Mouse (Mus musculus): Measurements from ENCODE around the gene Mettl8.

Mettl8 gene

DNA sequence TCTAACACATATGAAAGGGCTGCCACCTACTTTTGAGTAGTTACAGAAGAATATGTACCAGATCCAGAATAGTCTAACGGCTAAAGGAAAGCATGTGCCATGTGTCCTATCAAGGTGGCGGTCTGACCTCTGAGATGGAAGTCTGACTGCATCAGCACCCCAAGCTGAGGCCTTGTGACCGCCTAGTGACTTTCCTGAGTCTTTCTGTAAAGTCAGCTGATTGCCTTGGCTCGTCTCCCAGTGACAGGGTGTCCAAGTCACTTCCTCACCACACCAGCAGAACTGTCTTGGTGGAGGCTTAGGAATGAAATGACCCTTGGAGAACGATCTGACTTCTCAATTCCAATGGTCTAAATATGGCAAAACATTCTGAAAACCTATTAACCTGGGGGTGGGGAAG, 77.1 kb downstream of the Mettl8 start:
- no peak for DNase-seq (ENCODE audit: low spot score)

DNA sequence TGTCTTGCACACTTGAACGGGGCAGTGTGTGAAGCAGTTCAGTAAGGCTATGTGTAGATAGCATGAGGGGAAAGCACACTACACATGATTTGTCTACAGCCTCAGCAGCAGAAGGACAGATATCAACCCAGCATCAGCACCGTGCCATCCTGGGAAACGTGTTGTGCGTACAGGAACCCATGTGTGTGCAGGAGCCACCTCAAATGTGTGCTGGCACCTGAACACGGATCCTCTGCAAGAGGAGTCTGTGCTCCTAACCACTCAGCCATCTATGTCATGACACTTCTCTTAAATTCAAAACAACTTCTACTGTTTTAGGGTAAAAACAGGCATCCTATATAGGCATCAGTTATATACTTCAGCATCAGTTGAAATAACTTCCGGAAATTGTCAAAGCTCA, 80.6 kb downstream of the Mettl8 start:
- no peak for DNase-seq (ENCODE audit: low spot score)

DNA sequence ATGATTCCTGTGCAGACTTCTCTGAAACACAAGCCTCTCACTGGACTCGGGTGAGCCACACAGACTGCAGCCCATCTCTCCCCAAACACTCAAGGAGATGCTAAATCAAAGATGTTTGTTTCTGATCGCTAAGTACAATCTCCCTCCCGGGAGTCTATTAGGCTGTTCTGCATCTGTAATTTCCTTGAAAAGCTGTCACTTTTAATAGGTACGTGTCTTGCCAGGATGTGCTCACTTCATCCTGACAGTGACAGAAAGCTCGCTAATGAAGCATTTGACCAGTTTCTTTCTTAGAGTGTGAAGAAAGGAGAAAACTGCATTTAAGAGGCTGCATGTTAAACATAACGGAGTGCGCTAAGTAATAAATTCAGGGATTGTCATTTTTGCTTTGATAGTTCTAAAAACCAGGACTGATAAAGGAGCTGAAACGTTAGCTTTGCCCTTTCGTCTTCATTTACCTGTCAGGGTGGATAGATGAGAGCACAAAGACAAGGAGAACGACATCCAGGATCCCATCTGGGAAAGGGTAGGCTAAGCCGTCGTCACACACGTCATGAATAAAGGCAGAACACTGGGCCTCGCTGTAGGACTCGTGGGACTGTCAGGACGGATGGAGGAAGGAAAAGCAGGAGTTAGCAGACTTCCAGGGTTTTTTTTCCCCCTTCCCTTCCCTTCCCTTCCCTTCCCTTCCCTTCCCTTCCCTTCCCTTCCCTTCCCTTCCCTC, 82.4 kb downstream of the Mettl8 start:
- no peak for DNase-seq (ENCODE audit: low spot score)

DNA sequence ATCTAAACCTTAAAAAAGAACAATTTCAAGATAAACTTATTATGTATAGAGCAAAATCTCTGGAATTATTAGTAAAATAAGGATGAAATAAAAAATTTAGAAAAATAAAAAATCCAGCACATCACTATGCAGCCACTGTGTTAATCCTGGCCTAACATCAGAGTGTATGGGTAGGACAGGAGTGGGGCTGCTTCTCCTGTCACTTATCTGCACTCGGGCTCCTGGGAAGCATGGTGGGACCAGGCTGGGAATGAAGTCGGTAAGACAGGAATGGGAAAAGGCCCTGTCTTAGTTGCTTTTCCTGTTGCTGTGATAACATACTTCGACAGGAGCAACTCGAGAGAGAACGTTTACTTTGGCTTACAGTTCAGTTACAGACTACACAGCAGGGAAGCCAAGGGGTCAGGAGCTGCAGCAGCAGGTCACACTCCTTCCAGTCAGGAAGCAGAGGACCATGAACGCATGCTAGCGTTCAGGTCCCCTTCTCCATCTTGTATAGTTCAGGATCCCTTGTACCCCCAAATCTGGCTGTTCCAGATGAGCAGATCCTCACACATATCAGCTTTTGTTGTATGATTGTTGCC, 85.1 kb downstream of the Mettl8 start:
- no peak for DNase-seq (ENCODE audit: low spot score)

DNA sequence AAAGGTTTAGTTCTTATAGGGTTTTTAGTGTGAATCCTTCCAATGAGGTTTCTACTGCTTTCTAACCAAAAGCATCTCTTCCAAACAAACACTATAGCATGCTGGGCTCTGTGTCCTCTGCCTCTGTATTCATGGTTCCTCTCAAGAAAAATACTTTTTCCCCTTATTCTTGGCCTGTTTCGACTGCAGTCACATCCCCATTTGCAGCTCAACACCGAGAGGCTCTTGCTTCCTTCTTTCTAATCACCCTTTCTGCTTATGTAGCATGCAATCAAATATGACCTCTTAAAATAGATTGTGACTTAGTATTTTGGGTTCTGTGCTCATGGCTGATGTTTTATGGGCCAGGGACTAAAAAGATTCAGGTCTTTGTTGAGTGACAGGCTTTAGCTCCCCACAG, 87.1 kb downstream of the Mettl8 start:
- DNase-seq (ENCODE audit: low spot score): no peak

DNA sequence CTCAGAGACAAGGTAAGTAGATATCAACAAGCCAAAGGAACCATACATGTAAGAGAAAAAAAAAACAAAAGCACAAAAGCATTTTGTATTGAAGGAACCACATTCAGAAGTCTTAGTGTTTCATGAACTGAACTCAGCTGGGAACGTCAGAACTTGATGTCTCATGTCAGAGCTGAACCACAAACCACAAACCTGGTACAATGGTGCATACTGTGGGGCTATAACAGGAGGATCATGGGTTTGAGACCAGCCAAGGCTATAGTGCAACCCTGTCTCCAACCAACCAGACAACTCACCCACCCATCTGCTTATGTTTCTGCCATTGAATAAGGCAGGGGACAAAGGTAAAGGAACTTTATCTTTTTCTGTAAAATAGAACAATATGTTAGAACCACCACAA, 88.2 kb downstream of the Mettl8 start:
- DNase-seq (ENCODE audit: low spot score): peak; percentile 31

DNA sequence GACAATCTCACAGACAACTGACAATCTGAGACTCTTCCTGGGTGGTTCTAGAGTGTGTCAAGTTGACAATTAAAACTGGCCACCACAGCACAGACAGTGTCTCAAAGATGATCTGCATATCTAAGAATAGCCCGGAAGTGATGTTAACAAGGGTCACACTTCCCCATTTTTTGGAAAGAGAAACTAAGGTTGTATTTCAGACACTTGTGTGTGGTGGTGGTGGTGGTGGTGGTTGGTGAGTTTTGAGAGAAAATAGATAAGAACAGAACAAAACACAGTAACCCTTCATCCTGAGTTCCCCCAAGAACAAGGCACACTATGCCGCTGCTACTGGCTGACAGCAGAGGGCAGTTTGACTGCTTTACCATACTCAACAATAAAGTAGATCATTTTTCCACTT, 90.6 kb downstream of the Mettl8 start:
- DNase-seq (ENCODE audit: low spot score): peak; percentile 3

DNA sequence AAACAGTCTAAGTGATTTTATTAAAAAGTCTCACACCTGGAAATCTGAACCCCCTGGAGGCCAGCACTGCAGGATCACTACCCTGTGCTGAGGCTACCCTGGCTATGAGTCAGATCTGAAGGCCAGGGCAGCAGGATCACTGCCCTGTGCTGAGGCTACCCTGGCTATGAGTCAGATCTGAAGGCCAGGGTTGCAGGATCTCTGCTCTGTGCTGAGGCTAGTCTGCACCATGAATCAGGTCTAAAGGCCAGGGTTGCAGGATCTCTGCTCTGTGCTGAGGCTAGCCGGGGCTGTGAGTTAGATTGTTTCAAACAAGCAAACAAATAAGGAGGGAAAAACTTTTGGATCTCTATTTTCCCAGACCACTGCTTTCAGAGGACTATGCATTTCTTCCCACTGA, 92.5 kb downstream of the Mettl8 start:
- DNase-seq (ENCODE audit: low spot score): no peak

DNA sequence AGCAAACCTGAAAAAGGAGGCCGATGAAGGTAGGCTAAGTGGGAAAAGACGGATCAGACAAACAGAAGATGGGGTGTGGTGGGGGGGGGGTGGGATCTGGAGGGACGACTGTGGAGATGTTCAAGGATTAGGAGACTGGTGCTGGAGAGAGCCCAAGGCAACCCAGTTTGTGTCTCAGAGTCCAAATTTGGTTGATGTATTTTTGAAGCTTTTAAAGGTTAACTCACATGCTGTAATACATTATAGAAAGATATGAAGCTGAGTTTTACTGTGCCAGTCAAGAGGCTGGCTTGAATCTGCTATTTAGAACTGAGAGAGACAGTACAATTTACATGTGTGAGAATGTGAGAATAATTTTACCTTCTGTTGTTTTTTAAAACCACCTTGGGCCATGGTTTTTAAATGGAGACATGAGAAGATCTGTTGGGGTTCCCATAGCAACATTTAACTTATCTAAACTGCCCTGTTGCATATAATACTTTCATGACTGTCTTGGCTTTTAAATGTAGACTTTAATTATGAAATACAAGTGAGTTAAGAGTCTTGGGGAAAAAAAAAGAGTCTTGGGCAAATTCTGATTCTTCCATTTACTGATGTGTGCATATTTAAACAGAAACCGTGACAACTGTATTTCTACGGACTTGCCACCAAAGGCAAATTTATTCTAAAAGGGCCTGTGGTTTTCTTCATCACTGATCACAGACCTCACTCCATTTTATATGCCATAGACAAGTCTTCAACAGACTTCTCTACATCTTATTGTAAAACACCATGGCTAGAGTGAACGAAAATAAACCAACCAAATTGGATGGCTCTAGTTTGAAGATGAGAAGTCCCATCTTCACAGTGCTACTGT, 94.1 kb downstream of the Mettl8 start:
- no peak for DNase-seq (ENCODE audit: low spot score)

DNA sequence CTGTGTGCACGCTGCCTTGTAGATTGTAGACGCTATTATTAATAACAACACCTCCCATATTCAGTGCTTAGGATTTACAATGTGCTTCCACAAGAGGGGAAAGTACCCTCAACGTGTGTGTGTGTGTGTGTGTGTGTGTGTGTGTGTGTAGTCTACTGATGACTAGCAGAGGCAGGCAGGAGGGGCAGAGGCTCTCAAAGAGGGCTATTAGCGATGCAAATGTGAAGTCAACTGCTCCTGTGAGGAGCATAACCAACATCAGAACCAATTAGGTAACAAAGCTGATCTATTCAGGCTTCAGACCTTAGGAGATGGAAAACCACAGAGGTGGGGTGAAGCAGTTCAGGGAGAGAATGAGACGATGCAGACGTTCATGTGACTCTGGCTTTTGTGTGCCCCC, 95.3 kb downstream of the Mettl8 start:
- no peak for DNase-seq (ENCODE audit: low spot score)

DNA sequence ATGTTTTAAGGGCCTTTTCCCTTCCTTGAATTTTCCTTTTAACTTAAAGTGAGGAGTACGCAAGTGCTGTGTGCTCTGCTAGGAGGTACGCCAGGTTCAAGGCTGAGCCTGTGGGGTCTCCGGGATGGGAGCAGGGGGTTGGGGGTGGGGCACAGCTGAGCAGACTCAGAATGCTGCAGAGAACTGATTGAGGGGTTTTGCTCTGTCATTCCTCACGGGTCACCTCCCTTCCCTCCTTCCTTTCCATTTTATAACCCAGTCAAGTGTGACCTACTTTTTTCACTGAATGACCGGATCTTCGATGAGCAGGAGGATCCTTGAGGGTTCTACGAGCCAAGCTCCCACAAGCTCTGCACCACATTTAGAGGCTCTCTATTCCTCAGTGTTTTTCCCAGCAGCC, 96.0 kb downstream of the Mettl8 start:
- DNase-seq (ENCODE audit: low spot score): no peak

DNA sequence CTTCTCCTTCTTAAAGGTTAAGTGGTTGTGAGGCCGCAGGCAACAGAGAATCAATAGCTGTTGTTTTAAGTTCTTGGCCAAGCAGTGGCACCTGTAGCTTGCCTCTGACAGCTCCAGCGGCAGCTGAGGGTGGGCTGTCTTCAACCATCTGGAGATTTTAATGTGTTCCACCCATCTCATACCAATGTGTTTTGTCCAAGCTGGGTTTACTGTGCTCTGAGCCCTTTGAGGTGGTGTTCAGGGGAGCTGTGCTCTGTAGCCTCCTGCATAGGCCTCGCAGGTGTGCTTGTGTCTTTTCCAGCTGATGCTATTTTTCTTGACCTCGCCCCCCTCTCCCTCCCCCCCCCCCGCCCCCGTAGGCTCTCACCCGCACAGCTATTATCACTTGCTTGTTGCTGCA, 96.8 kb downstream of the Mettl8 start:
- no peak for DNase-seq (ENCODE audit: low spot score)

DNA sequence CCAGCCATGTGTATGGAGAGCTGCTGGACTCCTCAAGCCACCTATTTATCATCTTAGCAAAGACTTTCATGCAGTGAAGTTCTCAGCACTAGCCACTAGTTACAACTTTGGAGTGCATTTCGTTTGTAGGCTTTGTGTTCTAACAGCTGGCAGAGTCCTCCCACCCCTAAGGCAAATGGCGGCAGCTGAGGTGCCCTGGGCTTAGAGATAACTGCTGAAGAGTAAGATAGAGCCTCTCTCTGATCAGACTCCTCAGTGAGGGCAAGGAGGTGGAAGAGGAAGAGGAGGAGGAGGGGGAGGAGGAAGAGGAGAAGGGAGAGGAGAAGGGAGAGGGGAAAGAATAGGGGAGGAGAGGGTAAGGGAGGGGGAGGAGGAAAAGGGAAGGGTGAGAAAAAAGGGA, 101.8 kb downstream of the Mettl8 start:
- no peak for DNase-seq (ENCODE audit: low spot score)

DNA sequence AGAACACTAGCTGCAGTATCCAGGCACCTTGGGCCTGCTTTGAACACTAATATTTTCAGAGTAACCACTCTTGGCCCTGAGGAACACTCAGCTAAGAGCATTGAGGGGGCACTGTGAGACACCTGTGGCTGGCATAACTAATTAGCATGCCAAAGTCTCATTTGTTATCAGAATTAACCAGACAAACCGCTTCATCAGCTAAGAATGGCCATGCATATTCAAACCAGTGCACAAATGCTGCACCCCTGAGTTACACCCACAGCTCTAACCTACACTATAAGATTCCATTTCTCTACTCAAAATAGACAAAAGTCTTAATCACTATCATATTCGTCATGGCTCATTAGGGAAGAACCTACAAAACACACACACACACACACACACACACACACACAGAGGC, 103.4 kb downstream of the Mettl8 start:
- DNase-seq (ENCODE audit: low spot score): no peak

DNA sequence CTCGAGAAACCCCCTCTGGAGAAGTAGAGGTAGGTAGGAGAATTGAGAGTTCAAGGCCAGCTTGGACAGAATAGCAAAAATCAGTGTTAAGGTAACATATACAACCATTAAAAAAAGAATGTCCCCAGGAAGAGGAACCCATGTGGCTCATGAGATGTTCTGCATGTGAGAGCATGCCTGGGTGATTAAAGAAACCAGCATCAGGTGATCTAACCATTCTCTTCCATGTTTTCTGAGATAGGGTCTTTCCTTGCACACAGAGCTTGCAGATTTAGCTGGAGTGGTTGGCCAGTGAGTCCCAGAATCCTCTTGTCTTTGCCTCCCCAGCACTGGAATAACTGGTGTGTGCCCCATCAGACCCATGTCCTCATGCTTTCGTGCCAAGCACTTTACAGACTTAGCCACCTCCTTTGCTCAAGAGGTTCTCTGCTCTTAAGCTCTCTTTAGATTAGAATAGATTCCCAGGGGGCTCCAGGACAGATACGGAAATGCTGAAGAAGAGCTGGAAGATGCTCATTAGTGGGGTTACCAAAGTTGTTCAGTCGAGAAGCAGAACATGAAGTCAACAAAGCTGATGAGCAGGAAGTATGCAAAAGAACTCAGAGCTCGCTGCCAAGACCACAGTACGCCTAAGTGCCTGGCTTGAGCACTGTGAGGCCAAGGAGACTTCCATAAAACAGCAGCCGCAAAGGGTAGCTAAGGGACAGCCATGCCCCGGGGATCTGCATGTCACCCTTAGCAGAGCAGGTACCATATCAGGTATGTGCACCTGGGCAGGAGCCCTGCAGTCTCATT, 110.7 kb downstream of the Mettl8 start:
- no peak for DNase-seq (ENCODE audit: low spot score)

DNA sequence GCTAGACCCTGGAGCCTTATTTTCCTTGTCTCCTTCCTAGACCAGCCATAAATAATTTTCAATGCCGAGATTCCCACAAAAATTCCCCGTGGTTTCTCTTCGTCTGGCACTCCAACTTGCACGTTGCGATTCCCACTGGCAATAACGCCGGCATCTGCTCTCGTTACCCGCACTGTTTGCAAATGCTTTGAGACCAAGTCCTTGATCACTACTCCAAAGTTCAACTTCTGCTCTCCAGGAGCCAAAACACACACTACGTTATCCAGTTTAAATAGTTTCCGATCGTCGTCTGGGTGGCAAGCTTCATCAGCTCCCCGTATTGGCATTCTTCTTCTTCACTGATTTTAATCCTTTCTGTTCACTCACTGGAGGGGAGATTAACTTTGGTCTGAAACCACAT, 114.6 kb downstream of the Mettl8 start:
- no peak for DNase-seq (ENCODE audit: low spot score)

DNA sequence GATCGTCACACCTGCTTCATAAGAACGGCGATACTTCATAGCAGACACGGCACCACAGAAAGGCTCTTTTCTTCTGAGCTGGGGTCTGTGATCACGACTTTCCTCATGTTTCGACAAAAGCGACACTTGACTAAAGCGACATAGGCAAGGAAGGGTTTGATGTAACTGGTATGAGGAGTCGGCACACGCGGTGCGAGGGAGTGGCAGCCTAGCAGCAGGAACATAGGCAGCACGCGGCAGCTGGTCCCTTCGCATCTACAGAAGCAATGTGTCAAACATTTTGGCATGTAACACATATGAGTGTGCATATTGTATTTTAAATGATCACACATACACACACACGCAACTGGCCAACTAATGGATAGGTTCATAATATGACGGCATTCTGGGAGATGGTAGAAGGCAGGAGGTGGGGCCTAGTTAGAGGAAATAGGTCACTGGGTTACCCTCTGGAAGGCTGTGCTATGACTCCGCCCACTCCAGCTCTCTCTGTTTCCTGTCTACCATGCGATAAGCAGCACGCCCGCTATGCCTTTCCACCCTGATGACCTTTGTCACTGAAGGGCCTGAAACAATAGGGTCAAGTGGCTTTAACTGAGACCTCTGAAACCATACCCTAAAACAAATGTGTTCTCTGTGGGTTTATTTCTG, 116.4 kb downstream of the Mettl8 start:
- peak; percentile 49 for DNase-seq (ENCODE audit: low spot score)

DNA sequence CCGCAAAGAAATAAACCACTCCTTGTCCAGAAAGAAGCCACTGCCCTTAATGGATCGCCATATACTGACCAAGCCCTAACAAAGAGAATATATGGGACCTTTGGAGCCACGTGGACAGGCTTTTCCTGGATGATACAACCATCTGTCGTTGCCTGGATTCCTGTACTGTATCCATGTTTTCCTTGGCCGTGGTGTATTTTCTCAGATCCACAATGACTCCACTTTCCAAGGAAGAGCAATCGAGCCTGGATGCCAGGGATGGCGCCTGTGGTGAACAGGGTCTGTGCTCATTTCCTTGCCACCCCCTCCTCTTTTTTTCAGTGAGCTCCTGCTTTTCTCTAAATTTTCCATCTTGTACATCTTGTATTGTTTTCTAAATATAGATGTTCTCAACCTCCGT, 120.6 kb downstream of the Mettl8 start:
- no peak for DNase-seq (ENCODE audit: low spot score)

DNA sequence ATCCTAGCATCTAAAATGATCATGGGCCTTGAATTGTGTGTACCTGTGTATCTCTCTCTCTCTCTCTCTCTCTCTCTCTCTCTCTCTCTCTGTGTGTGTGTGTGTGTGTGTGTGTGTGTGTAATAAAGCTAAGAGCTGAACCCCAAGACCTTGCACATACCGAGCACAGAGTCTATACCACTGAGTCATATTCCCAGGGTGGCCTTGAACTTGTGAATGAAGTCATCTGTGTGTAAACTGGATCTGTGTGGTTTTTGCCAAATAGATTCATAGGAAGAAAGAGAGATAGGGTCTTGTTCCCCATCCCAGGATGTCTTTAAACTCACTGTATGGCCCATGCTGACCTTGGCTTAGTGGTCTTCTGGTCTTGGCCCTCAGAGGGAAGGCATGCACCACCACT, 121.9 kb downstream of the Mettl8 start:
- DNase-seq (ENCODE audit: low spot score): no peak

DNA sequence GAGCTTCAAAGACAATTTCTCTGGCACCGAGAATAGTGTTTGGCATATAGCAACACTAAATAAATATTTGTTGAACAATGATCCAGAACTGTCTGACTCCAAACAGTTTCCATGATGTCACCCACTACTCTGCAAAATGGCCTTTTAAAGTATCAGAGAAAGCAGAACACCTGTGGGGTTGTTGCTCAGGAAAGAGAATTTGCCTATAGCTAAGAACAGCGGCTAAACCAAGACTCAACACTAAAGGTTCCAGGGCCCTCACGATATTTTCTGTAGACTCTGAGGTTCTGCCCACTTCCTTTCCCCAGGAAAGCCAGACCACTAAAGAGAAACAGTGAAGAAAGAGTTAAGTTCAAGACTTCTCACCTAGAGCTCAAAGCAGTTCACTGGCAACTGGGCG, 122.4 kb downstream of the Mettl8 start:
- peak; percentile 47 for DNase-seq (ENCODE audit: low spot score)

DNA sequence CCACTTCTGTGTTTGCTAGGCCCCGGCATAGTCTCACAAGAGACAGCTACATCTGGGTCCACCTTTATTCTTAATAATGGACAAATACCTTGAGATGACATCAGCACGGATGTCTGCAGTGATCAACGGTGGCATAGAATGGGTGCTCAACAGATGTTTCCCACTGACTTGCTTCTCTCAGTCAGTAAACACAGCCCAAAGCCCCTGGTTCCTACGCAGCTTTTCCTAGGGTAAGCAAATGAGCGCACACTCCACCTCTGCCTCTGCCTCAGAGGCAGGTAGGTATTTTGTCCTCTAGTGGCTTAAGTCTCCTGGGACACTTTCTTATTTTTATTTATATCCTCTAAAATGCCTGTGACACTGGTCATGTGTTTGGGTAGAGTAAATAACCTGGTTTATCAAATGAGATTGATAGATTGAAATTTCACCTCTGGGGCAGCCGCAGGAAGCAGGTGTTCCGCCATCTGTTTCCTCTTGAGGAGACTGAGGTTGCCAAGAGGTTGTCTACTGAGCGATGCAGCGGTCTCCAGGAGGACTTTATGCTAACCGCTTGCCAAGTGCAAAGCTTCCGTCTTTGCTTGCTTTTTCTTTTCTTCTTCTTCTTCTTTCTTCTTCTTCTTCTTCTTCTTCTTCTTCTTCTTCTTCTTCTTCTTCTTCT, 124.6 kb downstream of the Mettl8 start:
- peak; percentile 59 for DNase-seq (ENCODE audit: low spot score)
